Mouse (Mus musculus): Measurements from ENCODE around the gene Tmem63a. TPM values are rescaled to one million over a fixed set of nuclear protein-coding genes. Genes with fewer than 3 reads are reported as not detected.

Gene Tmem63a
- polyA plus RNA-seq, 1 experiment from 2014 or later = 1.4 TPM

DNA sequence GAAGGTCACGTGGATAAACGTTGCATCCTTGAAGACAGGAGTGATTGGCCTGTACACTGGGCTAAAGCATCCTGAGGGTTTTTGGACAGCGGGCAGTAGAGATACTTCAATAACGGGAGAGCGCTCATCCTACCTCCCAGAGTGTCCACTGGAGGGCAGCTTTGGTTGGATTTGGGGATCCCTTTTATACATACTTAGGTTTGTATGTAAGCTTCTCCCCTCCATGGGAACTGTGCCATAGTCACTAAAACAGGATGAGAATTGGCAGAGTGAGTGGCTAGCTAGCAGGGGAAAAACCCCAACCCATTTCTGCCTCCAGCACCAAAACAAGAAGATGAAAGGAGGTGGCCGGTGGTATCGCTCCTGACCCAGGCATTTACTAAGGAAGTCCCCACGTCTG, 31.0 kb upstream of the Tmem63a start:
- no peak overlapping the region for H3K27ac ChIP-seq
- no peak for ATAC-seq (replicated peaks)
- WGBS = 56% methylated on average over 8 of the region's 8 CpGs

DNA sequence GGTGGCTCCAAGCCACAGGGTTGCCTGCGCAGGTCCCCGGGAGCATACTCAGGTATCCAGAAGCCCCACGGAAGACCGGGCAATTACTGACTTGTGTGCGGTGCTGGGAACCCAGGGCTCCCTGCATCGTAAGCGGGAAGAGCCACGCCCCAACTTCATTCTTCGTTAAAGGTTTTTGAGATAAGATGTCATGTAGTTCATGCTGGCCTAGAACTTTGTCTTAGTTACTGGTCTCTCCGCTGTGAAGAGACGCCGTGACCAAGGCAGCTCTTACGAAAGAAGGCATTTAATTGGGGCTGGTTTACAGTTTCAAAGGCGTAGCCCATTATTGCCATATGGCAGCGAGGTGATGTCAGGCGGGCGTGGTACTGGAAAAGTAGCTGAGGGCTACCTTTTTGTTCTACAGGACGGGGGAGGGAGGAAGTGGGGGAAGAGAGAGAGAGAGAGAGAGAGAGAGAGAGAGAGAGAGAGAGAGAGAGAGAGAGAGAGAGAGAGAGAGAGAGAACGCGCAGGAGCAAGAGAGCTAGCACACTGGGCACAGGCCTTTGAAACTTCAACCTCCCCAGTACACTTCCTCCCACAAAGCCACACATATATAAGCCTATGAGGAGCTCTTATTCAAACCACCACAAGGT, 30.4 kb upstream of the Tmem63a start:
- H3K4me3 ChIP-seq = no peak overlapping the region
- H3K9me3 ChIP-seq = no peaks in the 10 kb centered on the region
- peaks cover 6% of the 10 kb centered on the region; the same call in 1 of the 2 replicates for H3K36me3 ChIP-seq (replicated peaks)
- ATAC-seq (replicated peaks) = no peak
- no peaks in the 10 kb centered on the region for H3K4me1 ChIP-seq
- no peak overlapping the region for H3K27ac ChIP-seq
- H3K9ac ChIP-seq = no peak overlapping the region
- H3K27me3 ChIP-seq (replicated peaks) = no peaks in the 10 kb centered on the region
- no peak overlapping the region for H3K4me2 ChIP-seq
- WGBS = 70% methylated on average over 20 of the region's 20 CpGs

More for the DNA sequence above, 31.0 kb upstream of the Tmem63a start:
- Histone ChIP-seq H3K9ac (no peak overlapping the region), H3K36me3 (replicated peaks) (peaks cover 6% of the 10 kb centered on the region; the same call in 1 of the 2 replicates), H3K9me3 (no peaks in the 10 kb centered on the region), H3K27me3 (replicated peaks) (no peaks in the 10 kb centered on the region), H3K4me1 (peaks cover 4% of the 10 kb centered on the region), H3K4me3 (no peak overlapping the region), H3K4me2 (no peak overlapping the region)

DNA sequence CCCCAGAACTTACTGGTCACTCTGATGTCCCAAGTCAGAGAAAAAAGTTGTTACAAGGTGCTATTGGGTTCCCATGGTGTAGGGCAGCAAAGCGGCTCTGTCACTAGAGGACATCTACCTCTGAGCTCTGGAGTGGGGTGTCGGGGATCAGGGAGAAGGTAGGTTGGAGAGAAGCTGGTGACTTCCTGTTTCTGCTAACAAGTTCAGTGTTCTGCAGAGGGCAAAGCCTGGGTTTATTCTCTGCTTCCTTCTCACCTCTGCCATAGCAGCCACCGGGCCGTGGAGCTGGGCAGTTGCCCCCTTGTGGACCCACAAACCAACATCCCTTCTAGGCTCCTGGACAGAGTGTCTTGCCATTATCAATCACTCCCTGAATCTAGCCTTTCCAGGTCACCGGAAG, 29.4 kb upstream of the Tmem63a start:
- no peaks in the 10 kb centered on the region for H3K9me3 ChIP-seq
- H3K36me3 ChIP-seq (replicated peaks) = 0 out of 2 replicates have a peak, but pooled peaks cover under 1% of the 10 kb centered on the region
- no peak for ATAC-seq (replicated peaks)
- H3K4me3 ChIP-seq = no peak overlapping the region
- H3K27ac ChIP-seq = no peak overlapping the region
- WGBS = 88% methylated on average over 5 of the region's 5 CpGs
- H3K4me2 ChIP-seq = no peak overlapping the region
- H3K27me3 ChIP-seq (replicated peaks) = no peaks in the 10 kb centered on the region
- no peak overlapping the region for H3K9ac ChIP-seq
- H3K4me1 ChIP-seq = no peaks in the 10 kb centered on the region

DNA sequence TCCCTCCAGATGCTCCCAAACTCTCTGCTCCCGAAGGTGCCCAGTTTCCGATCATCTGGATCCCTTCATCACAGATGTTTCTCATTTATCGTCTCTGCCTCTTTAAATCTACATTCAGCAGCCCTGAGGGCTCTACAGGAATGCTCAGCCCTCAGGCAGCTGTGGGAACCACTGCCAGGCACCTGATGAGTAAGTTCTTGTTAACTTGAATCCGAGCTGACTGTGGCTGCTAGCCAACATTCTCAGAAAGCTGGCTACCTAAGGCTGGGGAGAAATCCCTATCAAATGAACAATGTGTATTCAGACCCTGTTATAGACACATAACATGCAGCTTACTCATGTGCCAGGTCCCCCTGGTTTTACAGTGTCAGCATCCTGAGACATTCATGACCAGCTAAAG, 28.3 kb upstream of the Tmem63a start:
- no peaks in the 10 kb centered on the region for H3K9me3 ChIP-seq
- H3K4me2 ChIP-seq = no peak overlapping the region
- H3K4me3 ChIP-seq = no peak overlapping the region
- H3K9ac ChIP-seq = no peak overlapping the region
- H3K27ac ChIP-seq = no peak overlapping the region
- H3K36me3 ChIP-seq (replicated peaks) = no peaks in the 10 kb centered on the region
- 73% methylated on average over 4 of the region's 4 CpGs for WGBS
- no peaks in the 10 kb centered on the region for H3K4me1 ChIP-seq
- no peaks in the 10 kb centered on the region for H3K27me3 ChIP-seq (replicated peaks)
- ATAC-seq (replicated peaks) = no peak

DNA sequence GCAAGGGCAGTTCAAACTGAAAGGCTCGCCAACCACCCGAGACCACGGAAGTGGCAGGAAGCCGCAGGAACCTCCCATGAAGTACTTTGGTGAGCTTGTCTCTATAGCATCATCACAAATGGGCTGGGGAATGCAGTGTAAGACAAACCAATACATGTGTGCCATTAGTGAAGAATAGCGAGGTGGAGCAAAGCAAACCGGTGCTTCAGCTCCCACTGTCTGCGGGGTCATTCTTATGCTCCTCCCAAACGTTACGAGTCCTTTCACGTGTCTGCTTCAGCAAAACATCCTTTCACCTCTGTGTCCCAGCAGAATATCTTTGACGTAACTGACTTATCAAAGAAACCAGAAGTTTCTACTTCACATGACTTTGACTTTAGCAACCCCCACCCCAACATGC, 25.7 kb upstream of the Tmem63a start:
- Histone ChIP-seq H3K4me2 (no peak overlapping the region), H3K9me3 (no peaks in the 10 kb centered on the region), H3K27me3 (replicated peaks) (no peaks in the 10 kb centered on the region), H3K4me1 (no peaks in the 10 kb centered on the region), H3K36me3 (replicated peaks) (no peaks in the 10 kb centered on the region), H3K27ac (no peak overlapping the region), H3K4me3 (no peak overlapping the region), H3K9ac (no peak overlapping the region)
- ATAC-seq (replicated peaks) = no peak
- 86% methylated on average over 11 of the region's 11 CpGs for WGBS

DNA sequence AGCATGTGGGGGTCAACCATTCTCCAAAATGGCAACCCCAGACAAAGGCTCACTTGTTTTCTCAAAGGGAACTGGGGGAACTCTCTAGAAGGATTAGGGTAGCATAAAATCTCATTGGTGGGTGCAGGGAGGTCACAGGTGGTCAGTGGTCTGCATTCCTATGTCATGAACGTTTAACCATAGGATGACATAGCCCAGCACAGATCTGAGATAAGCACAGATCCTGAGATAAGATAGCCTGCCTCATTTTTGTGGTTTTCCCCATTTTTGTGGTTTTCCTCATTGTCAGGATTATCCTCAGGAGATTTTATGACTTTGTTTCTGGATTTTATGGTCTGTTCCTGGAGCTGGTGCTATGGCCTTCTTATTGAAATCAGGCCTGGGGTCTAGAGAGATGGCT, 25.1 kb upstream of the Tmem63a start:
- no peak for ATAC-seq (replicated peaks)
- Histone ChIP-seq H3K36me3 (replicated peaks) (no peaks in the 10 kb centered on the region), H3K4me2 (no peak overlapping the region), H3K27me3 (replicated peaks) (no peaks in the 10 kb centered on the region), H3K27ac (no peak overlapping the region), H3K4me3 (no peak overlapping the region), H3K4me1 (no peaks in the 10 kb centered on the region), H3K9ac (no peak overlapping the region), H3K9me3 (no peaks in the 10 kb centered on the region)
- 82% methylated on average over 1 of the region's 1 CpGs for WGBS

DNA sequence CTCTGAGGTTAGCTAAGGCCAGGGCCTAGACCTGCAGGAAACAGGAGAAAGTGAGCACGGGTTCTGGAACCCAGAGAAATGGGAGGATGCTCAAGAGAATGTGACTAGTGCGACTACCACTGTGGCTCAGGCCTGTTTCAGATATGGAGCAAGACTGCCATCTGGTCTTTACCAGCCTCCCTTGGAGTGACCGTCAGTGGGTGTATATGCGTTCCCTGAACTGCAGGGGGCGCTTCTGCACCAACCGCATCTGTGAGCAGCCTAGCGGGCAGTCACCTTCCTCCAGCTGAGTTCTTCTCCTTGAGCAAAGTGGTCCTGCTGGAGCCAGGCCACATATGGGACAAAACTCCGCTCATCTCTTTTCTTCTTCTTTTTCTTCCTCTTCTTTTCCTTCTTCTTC, 22.5 kb upstream of the Tmem63a start:
- ATAC-seq (replicated peaks) = no peak
- Histone ChIP-seq H3K36me3 (replicated peaks) (no peaks in the 10 kb centered on the region), H3K4me2 (no peak overlapping the region), H3K27ac (no peak overlapping the region), H3K4me1 (no peaks in the 10 kb centered on the region), H3K4me3 (no peak overlapping the region), H3K9ac (no peak overlapping the region), H3K27me3 (replicated peaks) (no peaks in the 10 kb centered on the region), H3K9me3 (no peaks in the 10 kb centered on the region)
- 33% methylated on average over 8 of the region's 8 CpGs for WGBS

DNA sequence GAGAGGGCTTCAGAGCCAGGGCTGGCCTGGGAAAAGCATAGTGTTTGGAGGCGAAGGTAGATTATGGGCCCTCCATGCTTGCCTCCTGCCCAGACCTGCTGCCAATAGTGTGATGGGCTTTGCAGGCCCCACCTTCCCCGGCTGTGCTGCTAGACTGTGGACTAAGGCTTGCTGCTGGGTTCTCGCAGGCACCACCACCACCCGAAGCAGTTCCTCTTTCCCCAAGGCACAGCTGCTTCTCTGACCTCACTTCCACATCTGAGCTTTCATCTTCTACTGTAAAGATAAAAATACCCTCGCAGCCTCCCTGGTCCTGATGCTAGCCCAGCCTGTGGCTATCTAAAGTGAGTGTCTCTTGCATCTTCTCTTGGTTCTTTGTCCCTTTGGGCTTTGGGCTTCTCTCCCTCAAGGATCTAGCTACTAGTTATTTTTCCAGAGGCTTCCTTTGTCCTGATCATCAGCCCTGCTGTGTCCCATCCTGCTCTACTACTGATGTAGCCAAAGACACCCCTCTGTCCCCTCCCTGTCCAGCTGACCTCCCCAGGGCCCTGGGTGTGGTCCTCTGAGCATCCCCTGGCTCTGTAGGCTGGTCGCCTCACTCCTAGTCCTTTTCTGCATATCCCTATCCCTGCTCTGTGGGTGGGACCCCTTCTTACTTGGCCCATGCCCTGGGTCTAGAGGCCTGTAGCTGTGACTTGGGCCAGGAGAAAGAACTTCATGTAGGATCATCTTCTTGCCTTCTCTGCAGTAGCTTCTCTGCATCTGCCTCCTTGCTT, 19.7 kb upstream of the Tmem63a start:
- WGBS = 78% methylated on average over 6 of the region's 6 CpGs
- Histone ChIP-seq H3K9ac (no peak overlapping the region), H3K9me3 (no peaks in the 10 kb centered on the region), H3K27ac (no peak overlapping the region), H3K27me3 (replicated peaks) (no peaks in the 10 kb centered on the region), H3K4me3 (no peak overlapping the region), H3K36me3 (replicated peaks) (no peaks in the 10 kb centered on the region), H3K4me2 (no peak overlapping the region), H3K4me1 (no peaks in the 10 kb centered on the region)
- no peak for ATAC-seq (replicated peaks)

DNA sequence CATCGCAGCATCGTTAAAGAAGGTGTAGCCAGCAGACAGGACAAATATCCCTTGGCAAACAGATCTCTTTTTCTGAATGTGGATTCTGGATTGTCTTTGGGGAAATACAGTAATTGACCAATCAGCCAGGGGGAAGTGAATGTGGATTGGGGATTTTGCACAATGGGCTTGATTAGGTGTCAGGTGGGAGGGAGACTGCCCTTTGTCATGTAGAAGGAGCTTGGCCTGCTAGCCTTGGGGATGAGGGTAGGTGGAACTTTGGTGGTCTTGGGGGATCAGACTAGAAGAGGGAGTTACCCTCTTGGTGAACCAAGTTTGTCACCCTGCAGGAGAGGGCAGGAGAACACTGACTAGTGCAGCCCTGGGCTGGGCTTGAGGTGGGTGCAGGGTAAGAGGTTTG, 17.4 kb upstream of the Tmem63a start:
- ATAC-seq (replicated peaks) = no peak
- H3K27ac ChIP-seq = no peak overlapping the region
- no peaks in the 10 kb centered on the region for H3K4me1 ChIP-seq
- H3K4me3 ChIP-seq = no peak overlapping the region
- no peaks in the 10 kb centered on the region for H3K9me3 ChIP-seq
- no peak overlapping the region for H3K4me2 ChIP-seq
- WGBS = 42% methylated on average over 2 of the region's 2 CpGs
- no peak overlapping the region for H3K9ac ChIP-seq
- H3K36me3 ChIP-seq (replicated peaks) = no peaks in the 10 kb centered on the region
- H3K27me3 ChIP-seq (replicated peaks) = no peaks in the 10 kb centered on the region

DNA sequence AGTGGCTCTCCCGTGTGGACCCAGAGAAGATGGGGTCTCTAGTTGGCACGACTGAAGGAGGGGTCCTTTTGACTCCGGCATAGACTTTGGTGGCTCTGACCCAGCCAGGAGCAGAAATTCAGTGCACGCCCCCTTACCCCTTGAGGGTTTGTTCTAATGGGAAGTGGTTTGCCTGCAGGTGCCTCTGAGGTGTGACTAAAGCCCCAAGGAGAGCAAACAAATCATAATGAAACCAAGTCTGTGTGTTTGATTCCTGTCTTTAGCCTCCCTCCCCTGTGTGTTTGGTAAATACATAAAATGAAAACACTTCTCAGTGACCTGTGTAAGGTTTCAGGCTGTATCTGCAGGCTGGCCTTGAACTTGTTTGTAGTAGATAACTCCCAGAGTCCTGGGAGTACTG, 15.9 kb upstream of the Tmem63a start:
- no peak overlapping the region for H3K4me2 ChIP-seq
- no peak for ATAC-seq (replicated peaks)
- H3K9ac ChIP-seq = no peak overlapping the region
- no peak overlapping the region for H3K27ac ChIP-seq
- H3K9me3 ChIP-seq = no peaks in the 10 kb centered on the region
- H3K4me3 ChIP-seq = no peak overlapping the region
- no peaks in the 10 kb centered on the region for H3K27me3 ChIP-seq (replicated peaks)
- WGBS = 75% methylated on average over 4 of the region's 4 CpGs
- H3K4me1 ChIP-seq = no peaks in the 10 kb centered on the region
- H3K36me3 ChIP-seq (replicated peaks) = no peaks in the 10 kb centered on the region

DNA sequence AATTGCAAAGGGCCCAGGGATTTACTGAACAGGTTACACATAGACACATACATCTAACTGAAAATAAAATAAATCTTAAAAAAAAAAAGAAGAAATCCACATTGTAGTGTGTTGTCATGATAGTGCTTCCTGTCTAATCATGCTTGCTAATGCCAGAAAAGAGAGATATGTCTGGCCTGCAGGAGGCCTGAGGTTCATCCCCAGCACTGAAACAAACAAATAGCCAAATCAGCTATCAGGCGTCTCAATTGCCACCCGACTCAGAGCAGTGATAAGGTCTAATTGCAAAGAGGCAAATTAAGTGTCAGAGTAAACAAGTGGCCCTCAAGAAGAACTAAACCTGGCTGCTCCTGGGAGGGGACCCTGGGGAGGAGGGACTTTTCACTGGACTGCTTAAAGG, 12.5 kb upstream of the Tmem63a start:
- Histone ChIP-seq H3K9ac (no peak overlapping the region), H3K27ac (no peak overlapping the region), H3K4me2 (no peak overlapping the region), H3K27me3 (replicated peaks) (peaks cover 9% of the 10 kb centered on the region), H3K9me3 (no peaks in the 10 kb centered on the region), H3K4me3 (no peak overlapping the region), H3K36me3 (replicated peaks) (no peaks in the 10 kb centered on the region), H3K4me1 (0 out of 2 replicates have a peak, but pooled peaks cover 1% of the 10 kb centered on the region)
- WGBS = 72% methylated on average over 2 of the region's 2 CpGs
- ATAC-seq (replicated peaks) = no peak

DNA sequence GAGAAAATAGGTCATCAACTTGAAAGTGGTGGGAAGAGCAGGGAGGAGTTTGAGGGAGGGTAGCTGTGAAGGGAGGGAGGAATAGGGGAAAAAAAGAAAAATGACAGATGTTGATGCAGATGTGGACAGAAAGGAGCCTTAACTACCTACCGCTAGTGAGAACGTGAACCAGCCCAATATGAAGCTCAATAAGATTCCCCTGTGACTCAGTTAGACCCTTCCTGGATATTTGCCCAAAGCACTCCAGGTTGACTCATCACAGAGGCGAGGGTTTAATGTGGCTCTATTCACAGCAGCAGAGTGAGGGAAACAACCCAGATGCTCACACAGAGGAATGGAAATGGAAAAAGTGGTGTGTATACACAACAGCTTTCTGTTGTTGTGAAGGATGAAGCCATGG, 11.0 kb upstream of the Tmem63a start:
- Histone ChIP-seq H3K4me3 (no peak overlapping the region), H3K27me3 (replicated peaks) (peaks cover 24% of the 10 kb centered on the region), H3K4me2 (no peak overlapping the region), H3K9ac (no peak overlapping the region), H3K36me3 (replicated peaks) (no peaks in the 10 kb centered on the region), H3K4me1 (0 out of 2 replicates have a peak, but pooled peaks cover 2% of the 10 kb centered on the region), H3K9me3 (no peaks in the 10 kb centered on the region), H3K27ac (no peak overlapping the region)
- no peak for ATAC-seq (replicated peaks)
- WGBS = 74% methylated on average over 3 of the region's 3 CpGs

DNA sequence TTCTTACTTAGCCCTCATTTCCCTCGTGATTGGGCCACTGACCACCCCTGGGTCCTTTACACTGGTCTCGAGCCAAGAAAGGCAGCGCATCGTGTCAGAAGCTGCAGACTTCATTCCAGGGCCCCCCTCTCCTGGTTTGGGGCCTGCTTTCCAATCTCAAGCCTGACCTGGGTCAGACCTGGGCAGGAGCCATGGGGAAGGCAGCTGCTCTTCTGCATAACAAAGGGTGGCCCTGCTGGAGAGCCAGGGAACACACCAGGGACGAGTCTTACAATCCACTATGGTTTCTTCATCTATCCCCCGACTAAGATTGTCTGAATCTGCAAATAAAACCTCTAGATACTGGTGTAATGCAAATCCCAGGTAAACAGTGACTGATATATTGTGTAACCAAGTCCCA, 8.5 kb upstream of the Tmem63a start:
- 0 out of 2 replicates have a peak, but pooled peaks cover 2% of the 10 kb centered on the region for H3K4me1 ChIP-seq
- no peaks in the 10 kb centered on the region for H3K9me3 ChIP-seq
- H3K4me2 ChIP-seq = no peak overlapping the region
- H3K36me3 ChIP-seq (replicated peaks) = no peaks in the 10 kb centered on the region
- H3K27ac ChIP-seq = no peak overlapping the region
- no peak for ATAC-seq (replicated peaks)
- peaks cover 42% of the 10 kb centered on the region for H3K27me3 ChIP-seq (replicated peaks)
- H3K9ac ChIP-seq = no peak overlapping the region
- WGBS = 11% methylated on average over 6 of the region's 6 CpGs
- H3K4me3 ChIP-seq = no peak overlapping the region

All from midbrain, embryonic 15.5 days (tissue).